Mouse (Mus musculus) kidney, adult 2 months (tissue): ENCODE measurements around the gene Zfp763. TPM values are rescaled to one million over a fixed set of nuclear protein-coding genes. Genes with fewer than 3 reads are reported as not detected.
"Not testable (repeated sequence)": the region's sequence is repeated elsewhere in the genome, so short reads cannot be mapped to it uniquely, and the experiment has no call there.

Experiments
- DNase-seq: peaks from one replicate; pipeline ENCODE4 v3.0.0; 2021
- H3K27ac ChIP-seq: fragments of 200-500 bp; 2 replicates; pipeline ENCODE4 v1.5.1; 2012; ENCODE audit warnings: low read depth, low read length, control low read depth, inconsistent platforms; ENCODE audit not compliant: insufficient read depth
- H3K27me3 ChIP-seq: fragments of 200-500 bp; replicated peaks from 2 replicates; pipeline ENCODE4 v1.6.1; 2012; ENCODE audit warnings: mild to moderate bottlenecking, moderate library complexity, low read length, inconsistent platforms; ENCODE audit not compliant: control insufficient read depth, insufficient read depth
- H3K36me3 ChIP-seq: fragments of 200-500 bp; 2 replicates; pipeline ENCODE4 v1.6.1; 2012; ENCODE audit warnings: mild to moderate bottlenecking, moderate library complexity, low read length, inconsistent platforms; ENCODE audit not compliant: control insufficient read depth, insufficient read depth
- H3K4me1 ChIP-seq: fragments of 200-500 bp; 2 replicates; pipeline ENCODE4 v1.6.1; 2011; ENCODE audit warnings: low read length; ENCODE audit not compliant: control insufficient read depth, insufficient read depth
- H3K4me3 ChIP-seq: fragments of 200-500 bp; 2 replicates; pipeline ENCODE4 v1.5.1; 2011; ENCODE audit warnings: mild to moderate bottlenecking, low read depth, low read length, control low read depth; ENCODE audit not compliant: insufficient read depth
- CTCF ChIP-seq: fragments of 200-500 bp; conservative IDR thresholded peaks from 2 replicates; pipeline ENCODE4 v1.5.1; 2011; ENCODE audit warnings: low read depth, mild to moderate bottlenecking, control low read depth, low read length, moderate library complexity, mixed read lengths; ENCODE audit not compliant: insufficient read depth, insufficient read length
- POLR2A ChIP-seq: fragments of 200-500 bp; IDR thresholded peaks from one replicate; pipeline ENCODE4 v1.6.1; 2011; ENCODE audit warnings: low read depth, low read length, control low read depth
- WGBS: fragments of 180-500 bp; shearing (Covaris S2); methylation state at CpG from one replicate; pipeline ENCODE4 v1.1.7; 2018; 5-methylcytosine and 5-hydroxymethylcytosine counted together
- polyA plus RNA-seq: library from polyadenylated mRNA; depleted of rRNA; stranded (reverse); fragments of >200 nt; gene quantifications from 2 replicates; pipeline ENCODE4 v1.2.3, GENCODE M21; 2012; rRNA removed

Gene Zfp763
- polyA plus RNA-seq: 0.83 and 1.2 TPM in 2 replicates

DNA sequence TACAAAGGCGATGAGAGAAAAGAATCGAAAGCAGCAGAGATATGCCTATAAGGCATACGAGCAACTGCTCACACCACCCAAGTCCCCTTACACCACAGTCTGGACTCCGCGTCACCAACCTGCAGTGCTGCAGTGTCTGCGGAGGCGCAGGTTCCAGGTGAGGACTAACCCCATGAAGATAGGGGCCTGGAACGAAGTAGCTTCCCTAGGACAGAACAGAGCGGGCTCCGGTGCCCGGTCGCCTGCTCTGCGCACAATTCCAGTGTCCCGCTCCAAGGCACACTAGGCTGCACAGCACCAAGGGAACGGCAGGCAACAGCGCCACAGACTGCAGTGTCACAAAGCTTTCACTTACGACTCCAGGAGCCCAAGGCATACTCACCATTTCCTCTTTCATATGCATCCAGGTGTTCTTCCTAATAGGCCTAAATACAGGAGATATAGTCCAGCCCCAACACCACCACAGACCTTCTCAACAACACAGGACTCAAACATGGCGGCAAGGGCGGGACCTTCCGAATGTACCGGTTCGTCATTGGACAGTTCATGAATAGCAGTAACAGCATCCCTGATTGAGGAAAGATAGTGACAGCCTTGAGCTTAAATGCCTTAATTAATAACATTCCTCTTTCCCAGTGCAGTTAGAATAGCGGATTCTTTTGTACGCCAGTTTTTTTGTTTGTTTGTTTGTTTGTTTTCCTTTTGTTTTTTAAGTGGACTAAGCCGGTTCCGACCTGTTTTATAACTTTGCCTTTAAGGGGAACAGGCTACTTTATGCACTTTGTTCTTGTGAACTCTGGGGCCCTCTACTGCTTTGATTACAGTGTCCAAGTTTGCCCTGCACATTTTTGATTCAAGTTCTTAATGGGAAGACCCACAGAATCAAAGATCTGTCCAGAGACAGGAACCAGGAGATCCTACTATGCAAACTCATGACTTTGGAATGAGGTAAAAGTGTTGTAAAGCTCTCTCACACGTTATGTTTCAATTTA lies at the start of gene Zfp763:
Zfp763 (minus strand) TSS at position 503 of the 992 bp plus-strand sequence.
- Histone ChIP-seq H3K4me3 (peak within 1 kb of the TSS; percentile 65), H3K27me3 (no peaks in the 10 kb centered on the region), H3K27ac (no peak within 1 kb of the TSS; the same call in 1 of the 2 replicates), H3K4me1 (no peaks in the 10 kb centered on the region; the same call in 1 of the 2 replicates), H3K36me3 (no peaks in the 10 kb centered on the region)
- DNase-seq: peak; percentile 94
- TF ChIP-seq CTCF (0 out of 2 replicates have a peak, but pooled peaks have one; percentile 14), POLR2A (no peak)
- WGBS: 2% methylated on average over 27 of the region's 27 CpGs

GRCm38 (mm10) chr17:33067958-33068357 lies 34.8 kb upstream of the Zfp763 start, which contains the start of gene 4921501E09Rik:
4921501E09Rik (minus strand) TSS chr17:33068058.
- Histone ChIP-seq H3K27me3 (no peaks in the 10 kb centered on the region; the same call in 1 of the 2 replicates), H3K4me3 (no peak within 1 kb of the TSS), H3K36me3 (no peaks in the 10 kb centered on the region), H3K4me1 (no peaks in the 10 kb centered on the region), H3K27ac (no peak within 1 kb of the TSS)
- no peak for DNase-seq
- WGBS: 50% methylated on average over 1 of the region's 1 CpGs
- no peak for TF ChIP-seq POLR2A
- TF ChIP-seq CTCF: no peak

DNA sequence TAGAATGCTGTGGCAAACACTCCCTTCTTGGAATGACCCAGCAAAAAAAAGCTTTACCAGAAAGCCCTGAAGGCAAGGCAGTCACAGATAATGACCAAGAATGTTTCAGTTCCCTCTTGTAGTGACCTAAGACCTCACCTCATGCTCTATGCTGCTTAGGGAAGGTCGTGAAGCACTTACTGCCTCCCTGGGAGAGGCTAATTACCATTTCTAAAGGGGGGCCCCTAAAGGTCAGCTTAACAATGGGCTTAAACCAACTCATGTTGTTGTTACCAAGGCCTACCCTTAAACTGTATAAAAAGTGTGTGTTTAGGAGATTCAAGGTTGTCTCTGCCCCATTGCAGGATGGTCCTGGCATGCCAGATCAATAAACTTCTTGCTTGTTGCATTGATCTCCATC lies 29.8 kb upstream of the Zfp763 start:
- DNase-seq: no peak
- 0% methylated on average over 1 of the region's 1 CpGs for WGBS

GRCm38 (mm10) chr17:33058791-33059190 lies 25.6 kb upstream of the Zfp763 start:
- Histone ChIP-seq H3K36me3 (no peaks in the 10 kb centered on the region), H3K4me1 (no peaks in the 10 kb centered on the region), H3K4me3 (no peak overlapping the region), H3K27ac (no peak overlapping the region), H3K27me3 (no peaks in the 10 kb centered on the region)
- TF ChIP-seq CTCF (no peak), POLR2A (no peak)
- no peak for DNase-seq
- 3% methylated on average over 1 of the region's 1 CpGs for WGBS

More for the DNA sequence above, 29.8 kb upstream of the Zfp763 start:
- TF ChIP-seq POLR2A (no peak), CTCF (no peak)
- Histone ChIP-seq H3K27me3 (no peaks in the 10 kb centered on the region), H3K36me3 (no peaks in the 10 kb centered on the region), H3K4me1 (no peaks in the 10 kb centered on the region), H3K27ac (no peak overlapping the region), H3K4me3 (no peak overlapping the region)

- TF ChIP-seq POLR2A (no peak), CTCF (no peak)
- Histone ChIP-seq H3K27me3 (no peaks in the 10 kb centered on the region), H3K27ac (no peak overlapping the region), H3K36me3 (no peaks in the 10 kb centered on the region), H3K4me3 (peak overlapping the region; percentile 65; the same call in 1 of the 2 replicates), H3K4me1 (no peaks in the 10 kb centered on the region; the same call in 1 of the 2 replicates)
- DNase-seq: no peak
- 4% methylated on average over 10 of the region's 10 CpGs for WGBS
Observed at GRCm38 (mm10) chr17:33032376-33032775, 826 bp downstream of the Zfp763 start.

DNA sequence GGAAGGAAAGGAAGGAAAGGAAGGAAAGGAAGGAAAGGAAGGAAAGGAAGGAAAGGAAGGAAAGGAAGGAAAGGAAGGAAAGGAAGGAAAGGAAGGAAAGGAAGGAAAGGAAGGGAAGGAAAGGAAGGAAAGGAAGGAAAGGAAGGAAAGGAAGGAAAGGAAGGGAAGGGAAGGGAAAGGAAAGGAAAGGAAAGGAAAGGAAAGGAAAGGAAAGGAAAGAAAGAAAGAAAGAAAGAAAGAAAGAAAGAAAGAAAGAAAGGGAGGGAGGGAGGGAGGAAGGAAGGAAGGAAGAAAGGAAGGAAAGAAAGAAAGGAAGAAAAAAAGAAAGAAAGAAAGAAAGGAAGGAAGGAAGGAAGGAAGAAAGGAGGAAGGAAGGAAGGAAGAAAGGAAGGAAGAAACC lies 12.8 kb downstream of the Zfp763 start:
- peaks cover 31% of the 10 kb centered on the region for H3K36me3 ChIP-seq
- not testable (repeated sequence) for DNase-seq

DNA sequence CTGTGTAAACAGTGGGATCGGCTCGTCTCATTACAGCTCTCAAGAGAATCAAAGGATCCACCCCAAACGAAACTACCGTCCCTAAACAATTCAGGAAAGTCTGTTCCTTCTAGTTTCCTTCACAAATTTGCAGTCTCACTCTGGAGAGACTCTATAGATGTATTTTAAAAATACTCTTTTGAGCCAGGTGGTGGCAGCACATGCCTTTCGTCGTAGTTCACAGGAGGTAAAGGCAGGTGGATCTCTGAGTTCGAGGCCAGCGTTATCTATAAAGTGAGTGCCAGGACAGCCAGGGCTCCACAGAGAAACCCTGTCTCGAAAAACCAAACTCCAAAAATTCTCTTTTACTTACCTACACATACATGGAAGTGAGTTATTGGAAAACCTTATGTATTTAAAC lies 24.9 kb downstream of the Zfp763 start:
- H3K27me3 ChIP-seq: no peaks in the 10 kb centered on the region
- WGBS: 51% methylated on average over 9 of the region's 9 CpGs

More for the DNA sequence above, 12.8 kb downstream of the Zfp763 start:
- not testable (repeated sequence) for H3K27me3 ChIP-seq, H3K27ac ChIP-seq, H3K4me3 ChIP-seq, H3K4me1 ChIP-seq

More for the DNA sequence above, 24.9 kb downstream of the Zfp763 start:
- H3K36me3 ChIP-seq: peaks cover 7% of the 10 kb centered on the region
- H3K4me1 ChIP-seq: no peaks in the 10 kb centered on the region
- H3K27ac ChIP-seq: no peak overlapping the region
- DNase-seq: no peak
- H3K4me3 ChIP-seq: no peak overlapping the region
- TF ChIP-seq CTCF (no peak), POLR2A (no peak)
